ENCODE assay signal across 17 mouse cellular contexts in the genomic region with DNA sequence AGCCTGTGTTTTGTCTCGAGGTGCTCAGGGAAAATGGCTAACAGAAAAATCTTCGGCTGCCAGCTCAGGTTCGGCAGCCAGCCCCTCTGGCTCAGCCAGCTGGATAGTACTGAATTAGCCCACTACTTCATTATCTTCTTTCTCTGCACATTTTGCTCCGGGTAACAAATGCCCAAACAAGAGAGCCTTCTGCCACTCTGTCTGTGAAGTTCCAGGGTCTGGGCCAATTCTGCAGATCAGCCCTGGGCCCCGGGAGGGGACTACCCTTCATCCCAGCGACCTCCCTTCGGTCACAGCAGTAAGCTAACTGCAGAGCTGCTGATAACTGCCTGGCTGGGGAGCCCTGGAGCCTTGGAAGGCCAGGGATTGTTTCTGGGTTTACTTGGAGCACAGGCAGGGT.
A peak's percentile ranks its signal among the peaks of the same experiment; 100 is the strongest.
DNase-seq lines count a peak whose midpoint lies in the region; ATAC-seq lines count a peak whose summit lies in the region.
"Had no signal": no experiment of that assay in that cellular context is flagged by ENCODE, and none has a peak within 500 bp of the region (broad histone marks: within the 10 kb centered on the region; RNA-seq: fewer than 3 reads in every experiment).

No protein-coding gene starts in this region.

- H3K9ac ChIP-seq in heart, embryonic 16.5 days (ENCODE audit: low read length), result no peak overlapping the region
- no peak overlapping the region for H3K9ac ChIP-seq in midbrain, embryonic 13.5 days (replicated peaks)
- H3K9ac ChIP-seq in midbrain, embryonic 11.5 days (ENCODE audit: low read length), result no peak overlapping the region
- no peak overlapping the region for H3K9ac ChIP-seq in forebrain, embryonic 16.5 days (replicated peaks; ENCODE audit: low read depth, low read length)
- H3K9ac ChIP-seq: embryonic facial prominence, embryonic 12.5 days; neural tube, embryonic 12.5 days had no signal

- DNase-seq in heart, adult 11 months, result no peak
- DNase-seq in midbrain, embryonic 11.5 days (ENCODE audit: low spot score, missing footprints), result no peak
- DNase-seq in layer of hippocampus, postnatal 14 days (ENCODE audit: low spot score in 2 of 2), result peak; percentile 44 to 65
- no peak for DNase-seq in adrenal gland, postnatal 14 days
- no peak for DNase-seq in B cell, adult 2 months
- DNase-seq: adrenal gland, postnatal 10 days; heart, postnatal 14 days; kidney, postnatal 10 days; lung, adult 18-20 months; lung, postnatal 4 days; thymus, postnatal 4 days had no signal

- H3K4me3 ChIP-seq in heart, embryonic 16.5 days (ENCODE audit: low read length), result no peak overlapping the region
- no peak overlapping the region for H3K4me3 ChIP-seq in midbrain, embryonic 13.5 days (replicated peaks)
- H3K4me3 ChIP-seq in midbrain, embryonic 11.5 days (ENCODE audit: low read depth, low read length), result no peak overlapping the region
- no peak overlapping the region for H3K4me3 ChIP-seq in forebrain, embryonic 16.5 days (replicated peaks; ENCODE audit: low read length)
- H3K4me3 ChIP-seq: embryonic facial prominence, embryonic 12.5 days; neural tube, embryonic 12.5 days had no signal

- H3K36me3 ChIP-seq in heart, embryonic 16.5 days (ENCODE audit: control insufficient read depth, insufficient read depth), result no peaks in the 10 kb centered on the region
- H3K36me3 ChIP-seq in midbrain, embryonic 13.5 days, result no peaks in the 10 kb centered on the region
- H3K36me3 ChIP-seq in midbrain, embryonic 11.5 days (ENCODE audit: control insufficient read depth, insufficient read depth, low read length), result no peaks in the 10 kb centered on the region
- no peaks in the 10 kb centered on the region for H3K36me3 ChIP-seq in forebrain, embryonic 16.5 days (ENCODE audit: control insufficient read depth, insufficient read depth)
- H3K36me3 ChIP-seq: embryonic facial prominence, embryonic 12.5 days; neural tube, embryonic 12.5 days had no signal

- H3K4me1 ChIP-seq in heart, embryonic 16.5 days (ENCODE audit: control insufficient read depth, insufficient read depth, low read length), result no peaks in the 10 kb centered on the region
- 0 out of 2 replicates have a peak, but pooled peaks cover 3% of the 10 kb centered on the region for H3K4me1 ChIP-seq in midbrain, embryonic 13.5 days (replicated peaks)
- no peaks in the 10 kb centered on the region for H3K4me1 ChIP-seq in midbrain, embryonic 11.5 days (ENCODE audit: control insufficient read depth, insufficient read depth, low read length)
- H3K4me1 ChIP-seq in forebrain, embryonic 16.5 days (replicated peaks; ENCODE audit: control insufficient read depth, insufficient read depth, low read length), result peaks cover 5% of the 10 kb centered on the region
- H3K4me1 ChIP-seq: embryonic facial prominence, embryonic 12.5 days; neural tube, embryonic 12.5 days had no signal

- no peak overlapping the region for H3K27ac ChIP-seq in heart, embryonic 16.5 days (ENCODE audit: low read length)
- peak overlapping the region; percentile 47; the same call in 1 of the 2 replicates for H3K27ac ChIP-seq in midbrain, embryonic 13.5 days
- no peak overlapping the region for H3K27ac ChIP-seq in midbrain, embryonic 11.5 days (ENCODE audit: low read depth, low read length)
- peak overlapping the region; percentile 21; the same call in 1 of the 2 replicates for H3K27ac ChIP-seq in forebrain, embryonic 16.5 days (ENCODE audit: low read length)
- H3K27ac ChIP-seq: embryonic facial prominence, embryonic 12.5 days; neural tube, embryonic 12.5 days had no signal

- no peak for ATAC-seq in heart, embryonic 16.5 days (replicated peaks; ENCODE audit: extremely low read depth, insufficient read depth, low FRiP score)
- peak; percentile 67; the same call in 1 of the 2 replicates for ATAC-seq in midbrain, embryonic 13.5 days
- no peak for ATAC-seq in midbrain, embryonic 11.5 days (ENCODE audit: low FRiP score)
- peak; percentile 89 for ATAC-seq in forebrain, embryonic 16.5 days
- ATAC-seq: intestine, postnatal 0 days had no signal

- H3K9me3 ChIP-seq in heart, embryonic 16.5 days (replicated peaks; ENCODE audit: control insufficient read depth, low read length), result no peaks in the 10 kb centered on the region
- H3K9me3 ChIP-seq in midbrain, embryonic 13.5 days, result no peaks in the 10 kb centered on the region
- no peaks in the 10 kb centered on the region for H3K9me3 ChIP-seq in midbrain, embryonic 11.5 days (ENCODE audit: control insufficient read depth, low read length)
- no peaks in the 10 kb centered on the region for H3K9me3 ChIP-seq in forebrain, embryonic 16.5 days (ENCODE audit: control insufficient read depth, low read length)
- H3K9me3 ChIP-seq: embryonic facial prominence, embryonic 12.5 days; neural tube, embryonic 12.5 days had no signal

- WGBS in heart, embryonic 16.5 days, result 29% methylated on average over 7 of the region's 7 CpGs
- WGBS in midbrain, embryonic 13.5 days, result 41% methylated on average over 7 of the region's 7 CpGs
- WGBS in midbrain, embryonic 11.5 days, result 62% methylated on average over 7 of the region's 7 CpGs
- WGBS in forebrain, embryonic 16.5 days, result 23% methylated on average over 7 of the region's 7 CpGs

- H3K4me2 ChIP-seq in heart, embryonic 16.5 days (ENCODE audit: low read depth, low read length), result peak overlapping the region; percentile 10; the same call in 1 of the 2 replicates
- no peak overlapping the region for H3K4me2 ChIP-seq in midbrain, embryonic 13.5 days (replicated peaks)
- H3K4me2 ChIP-seq in midbrain, embryonic 11.5 days, result no peak overlapping the region
- H3K4me2 ChIP-seq in forebrain, embryonic 16.5 days (ENCODE audit: low read length), result no peak overlapping the region
- H3K4me2 ChIP-seq: embryonic facial prominence, embryonic 12.5 days; neural tube, embryonic 12.5 days had no signal

- no peaks in the 10 kb centered on the region for H3K27me3 ChIP-seq in heart, embryonic 16.5 days (ENCODE audit: control insufficient read depth, insufficient read depth, low read length)
- no peaks in the 10 kb centered on the region for H3K27me3 ChIP-seq in midbrain, embryonic 13.5 days
- H3K27me3 ChIP-seq in midbrain, embryonic 11.5 days (ENCODE audit: control insufficient read depth, insufficient read depth, low read length), result no peaks in the 10 kb centered on the region
- H3K27me3 ChIP-seq in forebrain, embryonic 16.5 days (replicated peaks; ENCODE audit: control insufficient read depth, insufficient read depth, low read length), result no peaks in the 10 kb centered on the region
- H3K27me3 ChIP-seq: embryonic facial prominence, embryonic 12.5 days; neural tube, embryonic 12.5 days had no signal

Comparison
In these comparisons a context has a peak if more than half of its experiments do, and no peak if none do; other contexts are left out.
1. ATAC-seq: peak in midbrain, embryonic 13.5 days (single experiment) and forebrain, embryonic 16.5 days (single experiment); none in heart, embryonic 16.5 days (single experiment) and midbrain, embryonic 11.5 days (single experiment).
2. H3K27ac ChIP-seq: peak in midbrain, embryonic 13.5 days (single experiment) and forebrain, embryonic 16.5 days (single experiment); none in heart, embryonic 16.5 days (single experiment) and midbrain, embryonic 11.5 days (single experiment).
3. DNase-seq: peak in layer of hippocampus, postnatal 14 days (2 of 2); none in heart, adult 11 months (single experiment), midbrain, embryonic 11.5 days (single experiment), adrenal gland, postnatal 14 days (single experiment) and B cell, adult 2 months (0 of 2).